Mouse (Mus musculus): ENCODE measurements at regions not wholly inside any gene's neighbourhood (a gene's known extent, or its start where the extent isn't known, plus 50 kb on each side); places are given as distances from the start of the nearest gene placed in this dataset.

DNA sequence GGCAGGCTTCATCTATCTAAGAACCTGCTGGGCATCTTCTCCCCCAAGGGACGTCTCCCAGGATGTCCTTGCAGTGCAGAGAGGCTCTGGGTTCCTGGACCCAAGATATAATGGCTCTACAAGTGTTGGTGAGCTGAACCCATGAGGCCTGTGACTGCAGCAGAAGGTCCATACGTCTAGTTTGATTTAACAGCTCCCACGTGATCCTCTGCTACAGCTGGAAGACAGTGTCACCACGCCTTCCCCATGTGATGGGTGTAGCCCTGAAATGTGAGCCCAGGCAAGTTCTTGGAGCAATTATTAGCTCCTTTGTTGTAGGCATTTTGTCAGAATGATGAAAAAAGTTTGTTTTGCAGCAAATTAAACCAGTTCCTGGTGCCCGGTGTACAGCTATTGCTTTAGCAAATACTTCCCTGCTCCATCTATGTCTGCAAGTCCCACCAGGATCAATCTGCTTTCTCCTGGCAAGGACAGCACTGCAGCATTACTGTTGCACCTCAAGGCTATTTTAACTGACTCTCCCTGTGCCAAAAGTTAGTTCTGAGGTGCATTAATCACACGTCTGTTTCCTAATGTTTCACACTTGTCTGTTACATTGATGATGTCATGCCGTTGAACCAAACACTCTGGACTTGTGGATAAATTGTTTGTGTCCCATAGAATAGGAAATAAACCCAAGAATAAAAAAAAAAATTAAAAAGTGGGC is 164.2 kb upstream of the Cdkn2b start:
- no peak for TF ChIP-seq EP300 (IDR thresholded peaks at IDR 0.05)
- no peak for TF ChIP-seq CTCF (IDR thresholded peaks at IDR 0.05)
